Mouse (Mus musculus) kidney, adult 2 months (tissue): ENCODE results near the gene Mrps31.

ENCODE experiments used
- CTCF ChIP-seq: fragments of 200-500 bp; conservative IDR thresholded peaks from 2 replicates; pipeline ENCODE4 v1.5.1; 2011; ENCODE audit warnings: low read depth, mild to moderate bottlenecking, control low read depth, low read length, moderate library complexity, mixed read lengths; ENCODE audit not compliant: insufficient read depth, insufficient read length
- POLR2A ChIP-seq: fragments of 200-500 bp; IDR thresholded peaks from one replicate; pipeline ENCODE4 v1.6.1; 2011; ENCODE audit warnings: low read depth, low read length, control low read depth

DNA sequence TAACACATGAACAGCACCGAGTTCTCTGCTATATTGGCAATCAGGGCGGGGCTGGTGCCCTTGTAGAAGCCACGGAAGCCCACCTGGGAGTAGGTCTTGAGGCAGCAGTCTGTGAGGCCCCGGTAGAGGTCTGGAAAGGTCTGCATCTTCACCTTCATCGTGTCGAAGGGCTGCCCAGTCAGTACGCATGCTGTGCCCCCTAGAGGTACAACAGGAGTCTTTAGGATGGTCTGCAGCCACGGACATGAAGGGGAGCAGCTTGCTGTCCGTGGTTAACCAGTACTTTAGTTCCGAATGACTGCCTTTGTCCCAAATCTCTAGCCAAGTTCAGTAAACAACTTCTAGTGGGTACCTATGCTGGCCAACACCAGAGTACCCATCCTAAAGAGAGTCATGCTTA is 21.3 kb upstream of the Mrps31 start:
- no peak; the same call in 1 of the 2 replicates for TF ChIP-seq CTCF
- no peak for TF ChIP-seq POLR2A
